Mouse (Mus musculus) retina, embryonic 14.5 days (tissue): ENCODE measurements at regions not wholly inside any gene's neighbourhood (a gene's known extent, or its start where the extent isn't known, plus 50 kb on each side); places are given as distances from the start of the nearest gene placed in this dataset.
"Not testable (repeated sequence)": the region's sequence is repeated elsewhere in the genome, so short reads cannot be mapped to it uniquely, and the experiment has no call there.

Source experiments
- DNase-seq: peaks from one replicate; pipeline ENCODE4 v3.0.0-alpha.2; 2015; ENCODE audit warnings: low spot score

DNA sequence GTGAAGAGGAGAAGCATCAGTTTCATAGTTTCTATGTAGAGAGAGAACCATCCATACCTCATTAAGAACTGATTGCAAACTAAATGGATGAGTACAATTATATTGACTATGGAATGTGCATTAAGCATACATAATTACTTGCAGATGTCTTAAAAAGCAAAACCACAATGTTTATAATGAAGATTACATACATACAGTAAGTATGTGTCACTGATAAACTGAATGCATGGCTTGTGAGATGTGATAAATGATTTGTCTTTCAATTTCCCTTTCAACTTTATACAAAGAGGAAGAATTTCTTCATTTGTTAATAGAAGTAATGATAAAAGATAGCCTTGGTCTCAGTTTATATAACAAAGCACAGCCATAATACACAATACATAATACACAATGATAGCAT is 1939.3 kb downstream of the 9330182O14Rik start:
- no peak for DNase-seq

DNA sequence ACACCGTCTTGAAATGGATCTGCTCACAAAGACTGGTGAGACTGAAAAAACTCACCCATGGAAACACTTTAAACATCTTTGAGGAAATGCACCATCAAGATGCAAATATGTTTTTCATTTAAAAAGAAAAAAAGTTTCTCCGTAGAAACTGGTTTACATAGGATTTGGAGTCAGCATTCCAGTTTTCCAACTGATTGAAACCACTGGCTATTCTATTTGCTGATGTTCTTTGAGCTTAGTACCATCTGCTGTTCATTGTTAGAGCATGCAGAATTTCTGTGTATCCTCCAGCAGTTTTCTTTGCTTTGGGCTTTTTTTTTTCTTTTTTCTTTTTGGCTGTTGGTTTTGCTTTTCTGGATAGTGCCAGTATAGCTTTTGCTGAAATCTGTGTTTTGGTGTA is 1948.3 kb downstream of the 9330182O14Rik start:
- no peak for DNase-seq

DNA sequence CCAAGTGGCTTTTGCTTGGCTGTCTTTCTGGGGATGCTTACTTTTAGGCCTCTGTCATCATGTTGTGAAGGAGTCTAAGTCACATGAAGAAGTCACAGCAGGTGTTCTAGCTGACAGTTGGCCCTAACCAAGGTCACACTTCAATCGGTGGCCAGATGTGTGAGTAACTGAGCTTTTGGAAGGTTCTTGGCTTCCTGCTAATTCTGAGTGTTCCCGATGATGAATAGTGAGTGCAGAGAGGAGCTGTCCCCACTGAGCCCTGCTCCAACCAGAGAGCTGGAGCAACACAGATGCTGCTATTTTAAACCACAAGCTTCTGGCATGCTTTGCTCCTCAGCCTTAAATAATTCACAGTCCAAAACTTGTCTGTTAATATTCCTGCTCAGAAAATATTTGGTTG is 1966.6 kb downstream of the 9330182O14Rik start:
- no peak for DNase-seq

- no peak for DNase-seq
Observed at GRCm38 (mm10) chr15:42104816-42105215, 1970.7 kb downstream of the 9330182O14Rik start.

- DNase-seq: no peak
Observed at GRCm38 (mm10) chr15:42107106-42107505, 1972.9 kb downstream of the 9330182O14Rik start.

DNA sequence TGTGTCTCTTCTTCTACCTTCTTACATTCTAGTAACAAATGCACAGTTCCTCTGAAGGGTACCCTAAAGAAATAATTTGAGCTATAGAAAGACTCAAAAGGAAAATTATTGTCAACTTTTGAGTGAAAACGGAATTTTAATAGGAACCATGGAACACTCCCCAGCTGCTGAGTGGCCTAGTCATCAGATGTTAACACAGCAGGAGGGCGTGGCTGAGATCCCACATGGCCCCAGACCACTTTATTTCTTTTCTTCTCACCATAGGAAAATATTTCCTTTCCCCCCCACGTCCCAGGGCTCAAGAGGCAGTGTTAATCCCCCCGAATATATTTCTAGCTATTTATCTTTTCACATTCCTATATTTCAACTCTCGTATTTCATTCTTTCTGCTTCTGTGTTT is 1977.6 kb downstream of the 9330182O14Rik start:
- DNase-seq: no peak

GRCm38 (mm10) chr15:42127471-42127870 is 1993.3 kb downstream of the 9330182O14Rik start:
- no peak for DNase-seq

DNA sequence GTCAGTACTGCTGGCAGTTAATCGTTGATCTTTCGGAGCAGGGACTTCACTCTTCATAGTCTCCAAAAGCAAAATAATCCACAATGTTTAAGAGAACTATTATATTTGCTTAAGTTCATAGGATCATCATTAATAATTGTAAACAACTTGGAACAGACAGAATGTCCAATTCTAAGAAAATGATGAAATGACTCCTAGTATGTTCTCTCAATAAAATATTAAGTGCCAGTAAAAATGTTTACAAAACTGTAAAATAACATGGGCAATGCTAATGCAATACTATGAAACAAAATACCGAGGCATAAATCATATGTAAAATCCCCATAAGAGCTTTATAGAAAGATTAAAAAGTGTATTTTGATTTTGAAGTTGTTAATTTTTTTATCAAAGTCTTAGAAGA is 1994.8 kb downstream of the 9330182O14Rik start:
- no peak for DNase-seq

DNA sequence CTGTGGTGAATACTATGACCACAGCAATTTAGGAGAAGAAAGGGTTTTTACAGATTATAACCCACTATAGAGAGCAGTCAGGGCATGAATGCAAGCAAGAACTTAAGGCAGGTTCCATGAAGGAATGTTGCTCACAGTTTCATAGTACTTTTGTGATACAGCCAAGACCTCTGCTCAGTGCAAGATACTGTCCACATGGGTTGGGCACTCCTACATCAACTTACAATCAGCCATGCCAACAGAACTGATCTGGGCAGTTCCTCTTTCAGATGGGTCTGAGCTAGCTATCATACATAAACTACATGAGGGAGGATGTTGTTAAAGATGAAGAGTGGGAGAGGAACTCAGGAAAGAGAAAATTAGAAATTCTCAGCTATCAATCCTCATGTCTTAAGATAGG is 2032.4 kb downstream of the 9330182O14Rik start:
- DNase-seq: no peak

DNA sequence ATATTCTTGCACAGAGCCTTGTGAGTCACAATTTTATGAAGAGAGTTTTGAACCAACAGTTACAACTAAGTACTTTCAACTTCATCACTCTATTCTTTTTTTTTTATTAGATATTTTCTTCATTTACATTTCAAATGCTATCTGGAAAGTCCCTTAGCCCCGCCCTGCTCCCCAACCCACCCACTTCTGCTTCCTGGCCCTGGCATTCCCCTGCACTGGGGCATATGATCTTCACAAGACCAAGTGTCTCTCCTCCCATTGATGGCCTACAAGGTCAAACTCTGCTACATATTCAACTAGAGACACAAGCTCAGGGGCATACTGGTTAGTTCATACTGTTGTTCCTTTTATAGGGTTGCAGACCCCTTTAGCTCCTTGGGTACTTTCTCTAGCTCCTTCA is 2043.6 kb downstream of the 9330182O14Rik start:
- not testable (repeated sequence) for DNase-seq

GRCm38 (mm10) chr15:42207187-42207846 is 2073.2 kb downstream of the 9330182O14Rik start:
- peak; percentile 38 for DNase-seq

- no peak for DNase-seq
Observed at GRCm38 (mm10) chr15:42219496-42219895, 2085.3 kb downstream of the 9330182O14Rik start.

GRCm38 (mm10) chr15:42220005-42220404 is 2085.8 kb downstream of the 9330182O14Rik start:
- no peak for DNase-seq

DNA sequence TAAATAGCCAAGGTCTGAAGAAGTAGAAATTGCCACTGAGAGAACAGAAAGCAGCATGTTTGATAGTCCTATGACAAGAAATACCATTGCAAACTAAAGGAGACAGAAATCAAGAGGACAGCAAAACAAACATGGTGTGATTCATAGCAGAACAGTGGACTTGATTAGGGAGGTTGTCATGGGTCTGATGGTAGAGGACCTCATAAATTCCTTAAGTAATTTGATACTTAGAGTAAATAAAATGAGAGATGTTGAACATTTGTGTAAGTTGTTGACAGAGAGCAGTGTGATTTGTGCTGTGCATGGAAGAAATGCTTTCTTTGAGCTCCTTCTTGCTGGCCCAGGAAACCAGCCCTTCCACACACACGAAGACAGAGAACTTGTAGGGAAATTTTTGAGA is 2090.8 kb downstream of the 9330182O14Rik start:
- DNase-seq: no peak

DNA sequence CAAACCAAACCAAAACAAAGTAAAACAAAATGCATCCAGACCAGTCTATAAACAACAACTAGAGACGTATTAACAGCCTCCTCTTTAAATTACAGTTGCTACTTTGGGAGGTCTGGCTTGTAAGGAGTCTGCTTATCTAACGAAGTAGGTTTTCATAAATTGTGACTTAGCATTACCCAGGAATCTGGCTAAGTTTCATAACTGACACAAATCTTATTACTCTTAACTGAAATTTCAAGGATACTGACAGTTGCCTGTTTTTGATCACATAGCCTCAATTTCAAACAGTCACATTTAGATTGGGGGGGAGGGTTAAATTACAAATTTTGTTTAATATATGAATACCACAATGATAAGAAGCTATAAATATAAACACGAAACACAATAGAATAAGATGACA is 2097.5 kb downstream of the 9330182O14Rik start:
- DNase-seq: no peak

- no peak for DNase-seq
Observed at GRCm38 (mm10) chr15:42246812-42247211, 2112.6 kb downstream of the 9330182O14Rik start.

DNA sequence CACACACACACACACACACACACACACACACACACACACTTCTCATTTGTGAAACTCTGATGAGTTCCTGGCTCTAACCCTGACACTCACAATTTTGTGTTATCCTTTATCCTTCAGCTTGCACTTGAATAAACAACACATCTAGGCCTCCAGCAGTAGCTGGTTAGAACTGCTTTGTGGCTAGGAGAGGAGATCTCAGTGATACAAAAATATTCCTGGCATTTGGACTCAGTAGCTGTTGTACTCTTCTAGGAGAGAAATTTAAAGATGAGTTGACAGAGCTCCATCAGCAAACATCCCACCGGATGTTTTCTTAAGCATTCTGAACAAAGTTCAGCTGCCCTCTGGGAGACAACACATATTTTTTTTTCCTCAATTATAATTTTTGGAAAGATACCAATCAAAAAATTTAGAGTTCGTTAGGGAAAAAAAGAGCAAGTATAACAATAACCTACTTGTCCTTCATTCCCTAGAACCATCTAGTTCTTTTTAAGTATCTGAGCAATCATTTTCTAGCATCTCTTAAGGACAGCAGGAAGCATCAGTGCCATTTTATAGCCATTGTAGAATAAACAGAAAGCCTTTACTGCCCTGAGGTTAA is 2118.7 kb downstream of the 9330182O14Rik start:
- no peak for DNase-seq

DNA sequence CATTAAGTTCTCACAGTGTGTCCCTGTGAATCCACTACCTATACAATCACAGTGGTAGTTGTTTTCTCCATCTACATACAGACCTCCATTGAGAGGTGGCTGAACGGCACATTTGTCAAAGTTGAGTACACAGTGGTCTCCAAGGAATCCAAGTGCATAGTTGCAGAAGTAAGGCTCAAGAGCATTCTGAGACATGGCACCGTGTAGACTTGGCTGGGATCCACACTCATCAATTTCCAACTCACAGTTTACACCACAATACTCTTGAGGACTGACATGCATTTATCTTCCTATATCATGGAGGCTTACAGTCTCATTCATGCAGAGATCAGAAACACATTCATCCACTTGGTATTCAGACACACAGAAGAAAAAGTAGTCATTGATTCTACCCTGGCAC is 2122.2 kb downstream of the 9330182O14Rik start:
- no peak for DNase-seq

- DNase-seq: no peak
Observed at GRCm38 (mm10) chr15:42275117-42275516, 2141.0 kb downstream of the 9330182O14Rik start.

DNA sequence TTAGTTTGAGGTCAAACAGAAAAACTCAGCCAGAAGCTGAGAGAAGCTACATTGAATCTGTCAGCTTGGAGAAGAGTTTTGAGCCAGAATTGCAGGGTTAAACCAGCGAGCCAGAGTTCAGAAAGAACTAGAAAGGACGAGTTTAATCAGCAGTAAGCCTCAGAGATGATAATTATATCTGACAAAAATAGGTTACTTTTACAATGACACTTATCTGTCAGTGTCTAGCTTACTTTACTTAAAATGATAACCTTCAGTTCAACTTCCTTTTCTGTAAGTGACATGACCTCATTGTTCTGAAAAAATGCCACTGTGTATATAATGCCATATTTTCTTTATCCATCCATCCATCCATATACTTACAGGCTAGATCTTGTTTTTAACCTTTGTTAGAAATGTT is 2143.1 kb downstream of the 9330182O14Rik start:
- DNase-seq: no peak

DNA sequence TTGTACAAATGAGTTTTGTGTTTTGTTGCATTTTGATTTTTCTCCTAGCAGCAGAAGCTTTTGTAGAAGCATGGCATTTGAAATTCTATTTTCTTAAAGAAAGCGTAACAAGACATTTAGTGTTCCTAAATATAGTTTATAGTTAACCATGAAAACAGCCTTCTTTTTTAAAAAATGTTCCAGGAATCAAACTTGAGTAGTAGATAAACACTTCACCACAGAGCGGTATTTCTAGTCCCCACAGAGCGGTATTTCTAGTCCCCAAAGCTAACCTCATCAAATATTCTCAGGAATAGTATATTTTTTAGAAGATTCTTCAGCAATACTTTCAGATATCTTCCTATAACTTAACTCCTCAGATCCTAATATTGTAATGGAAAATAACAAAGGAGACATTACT is 2146.6 kb downstream of the 9330182O14Rik start:
- no peak for DNase-seq

DNA sequence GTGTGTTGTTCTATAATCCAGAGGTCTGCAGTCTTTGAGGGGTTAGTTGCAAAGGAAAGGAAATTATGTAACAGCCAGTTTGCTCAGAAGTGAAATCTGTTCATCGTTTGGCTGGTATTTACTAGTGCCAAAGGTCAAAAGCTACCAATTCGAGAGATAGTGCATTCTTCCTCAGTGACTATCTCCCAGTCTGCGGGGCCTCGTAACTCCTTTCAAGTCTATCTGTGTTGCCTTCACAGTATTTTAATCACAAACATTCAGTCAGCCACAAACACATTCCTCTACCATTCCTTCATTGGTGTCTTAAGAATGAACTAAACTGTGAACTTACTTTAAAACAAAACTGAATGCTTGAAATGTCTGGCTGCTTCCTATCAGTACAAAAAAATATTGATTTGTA is 2162.2 kb downstream of the 9330182O14Rik start:
- DNase-seq: no peak

DNA sequence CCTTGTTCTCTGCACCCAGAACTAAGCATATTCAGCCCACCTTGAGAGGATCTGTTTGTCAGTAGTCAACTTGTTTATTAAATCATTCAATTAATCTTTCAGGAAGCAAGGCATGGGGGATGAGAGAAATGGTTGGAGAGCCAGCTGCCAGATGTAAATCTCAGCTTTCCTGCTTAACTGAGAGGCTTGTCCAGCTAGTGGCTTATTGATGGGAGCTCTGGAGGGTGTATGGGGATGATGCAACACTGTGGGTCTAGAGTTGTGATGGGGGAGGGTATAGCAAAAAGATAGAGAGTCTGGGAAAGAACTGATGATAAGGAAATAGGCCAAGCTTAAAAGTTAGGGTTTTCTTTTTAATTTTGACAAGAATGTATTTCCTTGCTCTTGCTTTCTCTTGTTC is 2163.3 kb downstream of the 9330182O14Rik start:
- DNase-seq: no peak

DNA sequence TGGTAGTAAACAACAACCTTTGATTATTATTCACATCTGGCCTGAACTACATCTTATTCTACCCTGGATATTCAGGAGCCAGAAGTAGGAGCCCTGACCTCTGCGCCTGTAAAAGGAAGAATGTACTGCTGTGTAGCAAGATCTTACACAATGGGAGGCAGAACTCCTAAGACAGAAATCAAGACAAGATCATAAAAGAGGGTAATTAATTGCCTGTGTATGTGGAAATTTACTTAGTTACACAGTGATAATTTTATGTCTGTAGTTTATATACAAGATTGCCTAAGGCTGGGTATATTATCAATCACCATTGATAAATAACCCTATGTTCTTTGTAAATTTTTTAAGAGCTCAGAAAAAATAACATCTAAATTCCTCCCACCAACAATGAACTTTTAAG is 2167.8 kb downstream of the 9330182O14Rik start:
- DNase-seq: no peak
